Mouse (Mus musculus) naive thymus-derived CD4-positive, alpha-beta T cell, adult 2 months (primary cell): ENCODE measurements around the gene Slc25a45.

Experiments used
- DNase-seq: peaks from one replicate; pipeline ENCODE4 v3.0.0-alpha.2; 2011; ENCODE audit warnings: low read depth

Gene Slc25a45

DNA sequence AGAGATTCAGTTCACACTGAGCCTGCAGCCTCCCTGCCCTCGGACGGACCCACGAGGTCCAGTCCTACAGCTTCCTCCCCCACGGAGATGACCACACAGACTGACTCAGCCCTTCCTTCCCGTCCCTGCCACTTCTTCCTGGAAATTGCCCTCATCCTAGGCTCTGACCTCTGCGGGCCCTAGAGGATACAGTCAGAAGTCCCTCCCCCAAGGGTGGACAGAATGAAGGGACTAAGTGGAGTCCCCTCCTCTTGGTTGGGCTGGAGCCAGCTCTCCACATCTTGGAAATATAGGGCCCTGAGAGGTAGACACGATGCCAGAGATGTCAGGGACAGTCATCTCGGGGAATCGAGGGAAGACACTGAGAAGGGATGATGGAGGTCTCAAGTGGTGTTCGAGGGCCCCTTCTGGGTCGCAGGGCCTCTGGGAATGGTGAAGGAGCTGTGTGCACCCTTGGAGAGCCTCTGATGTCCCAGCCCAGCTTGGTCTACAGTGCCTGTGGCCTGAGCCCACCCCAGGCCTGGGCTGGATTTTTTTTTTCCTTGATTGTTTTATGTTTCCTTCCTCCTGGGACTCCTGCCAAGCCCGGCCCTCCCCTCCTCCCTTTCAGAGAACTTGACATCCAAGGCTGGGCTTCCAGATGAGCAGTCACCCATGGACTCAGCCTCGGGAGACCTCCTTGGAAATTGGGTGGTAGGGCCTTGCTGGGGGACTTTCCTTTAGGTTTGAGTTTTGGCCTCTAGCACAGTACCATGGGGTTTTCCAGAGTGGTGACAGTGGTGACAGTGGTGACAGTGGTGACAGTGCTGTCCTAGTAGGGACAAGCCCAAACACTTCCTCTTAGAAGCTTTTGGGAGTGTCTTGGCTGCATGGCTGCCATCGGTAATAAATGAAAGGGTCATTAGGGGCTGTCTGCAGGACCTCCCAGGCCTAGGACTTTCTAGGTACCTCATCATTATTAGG lies 52.3 kb downstream of the Slc25a45 start:
- DNase-seq = no peak

GRCm38 (mm10) chr19:5935266-5935665 lies 57.7 kb downstream of the Slc25a45 start:
- DNase-seq = no peak
